Mouse (Mus musculus) midbrain, postnatal 0 days (tissue): ENCODE measurements around the gene Ropn1l. TPM values are rescaled to one million over a fixed set of nuclear protein-coding genes. Genes with fewer than 3 reads are reported as not detected.

ENCODE experiments used
- ATAC-seq: fragments of 200-750 bp; cut with Nextera tagmentation; 2 replicates; pipeline ENCODE4 v1.8.0; 2017; ENCODE audit warnings: moderate number of reproducible peaks, mild to moderate bottlenecking, moderate TSS enrichment, moderate library complexity; ENCODE audit not compliant: low FRiP score
- DNase-seq: peaks from one replicate; pipeline ENCODE4 v3.0.0-alpha.2; 2015; ENCODE audit warnings: low spot score
- H3K27ac ChIP-seq: fragments of 300-500 bp; sonication (generic); 2 replicates; pipeline ENCODE4 v1.5.1; 2014; ENCODE audit warnings: low read depth, mild to moderate bottlenecking, low read length, mixed read lengths
- H3K27me3 ChIP-seq: fragments of 300-500 bp; sonication (generic); 2 replicates; pipeline ENCODE4 v1.6.1; 2014; ENCODE audit warnings: low read length, control low read depth, mixed read lengths; ENCODE audit not compliant: insufficient read depth
- H3K36me3 ChIP-seq: fragments of 300-500 bp; sonication (generic); 2 replicates; pipeline ENCODE4 v1.6.1; 2014; ENCODE audit warnings: low read length, control low read depth, mixed read lengths; ENCODE audit not compliant: insufficient read depth
- H3K4me1 ChIP-seq: fragments of 300-500 bp; sonication (generic); 2 replicates; pipeline ENCODE4 v1.6.1; 2014; ENCODE audit warnings: mild to moderate bottlenecking, control low read depth, antibody characterized with exemption, low read length, mixed read lengths; ENCODE audit not compliant: insufficient read depth
- H3K4me2 ChIP-seq: fragments of 300-500 bp; sonication (generic); 2 replicates; pipeline ENCODE4 v1.6.1; 2014; ENCODE audit warnings: low read depth, mild to moderate bottlenecking, low read length, mixed read lengths; ENCODE audit not compliant: poor library complexity, severe bottlenecking
- H3K4me3 ChIP-seq: fragments of 300-500 bp; sonication (generic); 2 replicates; pipeline ENCODE4 v1.5.1; 2014; ENCODE audit warnings: low read depth, mild to moderate bottlenecking, low read length, moderate library complexity
- H3K9ac ChIP-seq: fragments of 300-500 bp; sonication (generic); replicated peaks from 2 replicates; pipeline ENCODE4 v1.6.1; 2014; ENCODE audit warnings: mild to moderate bottlenecking, low read length, moderate library complexity, mixed read lengths; ENCODE audit not compliant: poor library complexity, severe bottlenecking
- H3K9me3 ChIP-seq: fragments of 300-500 bp; sonication (generic); 2 replicates; pipeline ENCODE4 v1.6.1; 2016; ENCODE audit warnings: low read length, control low read depth
- CTCF ChIP-seq: IDR thresholded peaks from 2 replicates; pipeline ENCODE4 v1.5.1; 2016; ENCODE audit warnings: antibody characterized with exemption, mild to moderate bottlenecking
- WGBS: fragments of 180-500 bp; shearing (Covaris S2); extraction: QIAGEN DNeasy Blood & Tissue Kit; methylation state at CpG from one replicate; pipeline ENCODE4 v1.1.7; 2014; 5-methylcytosine and 5-hydroxymethylcytosine counted together
- polyA plus RNA-seq: library from polyadenylated mRNA; unstranded; fragments of >200 nt; fragmentation: Nextera tagmentation; extraction: Ambion mirVana; gene quantifications from 2 replicates; pipeline ENCODE4 v1.2.1, GENCODE M21; 2015
- total RNA-seq: library from RNA; depleted of rRNA; stranded (reverse); fragments of >200 nt; gene quantifications from 2 replicates; pipeline ENCODE4 v1.2.3, GENCODE M21; 2014

Gene Ropn1l
- total and polyA plus RNA-seq, 2 experiments from 2014 or later: 1.3 to 2.2 TPM

DNA sequence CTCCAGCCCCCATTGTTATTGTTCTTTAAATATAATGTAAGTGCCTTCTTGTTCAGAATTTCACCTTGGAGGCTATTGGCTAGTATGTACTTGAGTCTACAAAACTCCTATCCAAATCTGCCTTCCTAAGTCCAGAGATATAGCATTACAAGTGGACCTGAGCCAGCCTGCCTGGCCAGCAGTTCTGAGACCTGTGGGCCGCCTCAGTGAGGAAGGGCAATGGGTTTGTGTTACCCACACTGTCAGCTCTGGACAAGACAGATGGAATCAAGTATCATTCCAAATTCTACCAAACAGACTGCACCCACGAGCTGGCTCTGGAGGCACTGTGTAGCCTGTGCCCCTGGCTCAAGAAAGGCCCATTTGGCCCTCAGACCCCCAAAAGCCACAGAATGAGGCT, 16.7 kb downstream of the Ropn1l start:
- H3K36me3 ChIP-seq: no peaks in the 10 kb centered on the region
- WGBS: 81% methylated on average over 2 of the region's 2 CpGs
- no peaks in the 10 kb centered on the region for H3K27me3 ChIP-seq
- no peak overlapping the region for H3K27ac ChIP-seq
- TF ChIP-seq CTCF: no peak
- H3K4me1 ChIP-seq: no peaks in the 10 kb centered on the region
- H3K4me3 ChIP-seq: no peak overlapping the region
- no peaks in the 10 kb centered on the region for H3K9me3 ChIP-seq
- no peak overlapping the region for H3K9ac ChIP-seq
- DNase-seq (no peak), ATAC-seq (no peak)
- no peak overlapping the region for H3K4me2 ChIP-seq

DNA sequence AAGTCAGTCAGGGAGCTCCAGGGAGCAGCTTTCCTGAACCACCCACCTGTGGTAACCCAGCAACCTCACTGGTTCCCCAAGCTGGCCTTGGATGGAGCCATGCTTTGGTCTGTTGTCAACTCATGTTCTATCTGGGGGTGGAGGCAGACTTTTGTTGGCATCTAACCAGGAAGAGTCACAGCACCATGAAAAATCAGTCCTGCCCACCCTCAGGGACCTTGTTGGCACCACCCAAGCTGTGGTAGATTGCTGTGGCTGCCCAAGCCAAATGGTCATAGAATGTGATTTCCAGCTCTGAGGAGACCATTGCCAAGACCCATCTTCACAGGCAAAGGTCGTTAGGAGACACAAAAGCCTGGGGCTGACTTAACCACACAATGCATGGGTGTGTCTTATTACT, 17.5 kb downstream of the Ropn1l start:
- ATAC-seq: no peak
- H3K4me3 ChIP-seq: no peak overlapping the region
- 35% methylated on average over 1 of the region's 1 CpGs for WGBS

DNA sequence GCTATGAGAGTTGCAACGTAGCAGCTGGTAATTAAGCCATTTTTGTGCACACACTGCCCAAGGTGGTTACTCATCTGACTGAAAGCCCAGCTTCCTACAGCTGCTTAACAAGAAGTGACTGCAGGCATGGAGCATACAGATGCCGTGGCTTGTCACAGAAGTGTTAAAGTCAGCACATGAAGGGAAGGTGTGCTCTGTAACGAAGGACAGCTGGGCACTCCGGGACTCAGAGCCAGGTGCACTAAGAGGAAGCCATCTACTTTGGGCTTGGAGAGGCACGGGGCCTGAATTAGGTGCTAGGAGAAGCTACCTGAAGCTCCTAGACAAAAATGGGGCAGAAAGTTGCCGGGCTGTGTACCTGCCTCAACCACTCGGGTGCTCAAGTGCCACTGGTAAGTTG, 19.8 kb downstream of the Ropn1l start:
- ATAC-seq (no peak), DNase-seq (no peak)
- Histone ChIP-seq H3K9ac (no peak overlapping the region), H3K4me2 (no peak overlapping the region), H3K4me1 (0 out of 2 replicates have a peak, but pooled peaks cover 7% of the 10 kb centered on the region), H3K27me3 (no peaks in the 10 kb centered on the region), H3K27ac (no peak overlapping the region), H3K36me3 (no peaks in the 10 kb centered on the region), H3K4me3 (no peak overlapping the region), H3K9me3 (no peaks in the 10 kb centered on the region)
- WGBS: 84% methylated on average over 7 of the region's 7 CpGs
- TF ChIP-seq CTCF: no peak

More for the DNA sequence above, 17.5 kb downstream of the Ropn1l start:
- Histone ChIP-seq H3K27me3 (no peaks in the 10 kb centered on the region), H3K27ac (no peak overlapping the region), H3K36me3 (no peaks in the 10 kb centered on the region), H3K9ac (no peak overlapping the region), H3K4me2 (no peak overlapping the region), H3K9me3 (no peaks in the 10 kb centered on the region), H3K4me1 (no peaks in the 10 kb centered on the region)
- no peak for DNase-seq
- no peak for TF ChIP-seq CTCF

DNA sequence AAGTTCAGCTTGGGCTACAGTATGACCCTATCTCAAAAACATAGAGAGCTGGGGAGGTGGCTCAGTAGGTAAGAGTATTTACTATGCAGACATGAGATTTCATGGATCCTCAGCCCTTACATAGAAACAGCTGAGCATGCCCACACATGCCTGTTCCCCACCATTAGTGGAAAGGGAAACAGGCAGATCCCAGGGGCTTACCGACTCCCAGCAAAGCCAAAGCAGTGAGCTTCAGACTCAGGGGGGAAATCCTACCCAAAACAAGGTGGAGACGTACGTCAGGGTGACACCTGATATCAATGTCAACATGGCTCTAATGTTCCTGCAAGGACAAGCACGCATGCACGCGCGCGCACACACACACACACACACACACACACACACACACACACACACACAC, 21.7 kb downstream of the Ropn1l start:
- Histone ChIP-seq H3K4me2 (no peak overlapping the region), H3K4me3 (no peak overlapping the region)
- 89% methylated on average over 8 of the region's 8 CpGs for WGBS

DNA sequence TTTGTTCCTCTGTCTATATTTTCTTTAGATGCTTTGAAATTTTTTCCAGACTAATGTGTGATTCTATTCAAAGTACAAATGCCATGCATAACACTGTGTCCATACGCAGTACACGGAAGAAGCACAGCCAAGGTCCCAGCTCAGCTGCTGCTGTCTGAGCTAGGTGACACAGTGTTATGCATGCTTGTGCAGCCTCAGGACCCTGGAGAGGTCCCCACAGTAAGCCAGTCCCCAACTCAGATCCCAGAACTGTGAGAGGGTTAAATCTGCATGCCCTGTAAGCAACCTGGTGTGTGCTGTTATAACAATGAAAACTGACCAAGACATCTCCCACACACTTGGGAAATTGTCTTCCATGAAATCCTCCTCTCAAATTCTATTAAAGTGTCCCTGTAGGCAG, 23.5 kb downstream of the Ropn1l start:
- Histone ChIP-seq H3K36me3 (no peaks in the 10 kb centered on the region), H3K9me3 (no peaks in the 10 kb centered on the region), H3K4me3 (no peak overlapping the region), H3K27me3 (no peaks in the 10 kb centered on the region), H3K9ac (no peak overlapping the region), H3K4me2 (no peak overlapping the region), H3K27ac (no peak overlapping the region), H3K4me1 (0 out of 2 replicates have a peak, but pooled peaks cover 7% of the 10 kb centered on the region)
- 78% methylated on average over 2 of the region's 2 CpGs for WGBS
- DNase-seq (no peak), ATAC-seq (no peak)
- TF ChIP-seq CTCF: no peak

More for the DNA sequence above, 21.7 kb downstream of the Ropn1l start:
- DNase-seq: no peak
- Histone ChIP-seq H3K36me3 (no peaks in the 10 kb centered on the region), H3K9ac (no peak overlapping the region), H3K27ac (no peak overlapping the region), H3K27me3 (no peaks in the 10 kb centered on the region), H3K4me1 (0 out of 2 replicates have a peak, but pooled peaks cover 7% of the 10 kb centered on the region), H3K9me3 (no peaks in the 10 kb centered on the region)
- ATAC-seq: no peak
- no peak for TF ChIP-seq CTCF

DNA sequence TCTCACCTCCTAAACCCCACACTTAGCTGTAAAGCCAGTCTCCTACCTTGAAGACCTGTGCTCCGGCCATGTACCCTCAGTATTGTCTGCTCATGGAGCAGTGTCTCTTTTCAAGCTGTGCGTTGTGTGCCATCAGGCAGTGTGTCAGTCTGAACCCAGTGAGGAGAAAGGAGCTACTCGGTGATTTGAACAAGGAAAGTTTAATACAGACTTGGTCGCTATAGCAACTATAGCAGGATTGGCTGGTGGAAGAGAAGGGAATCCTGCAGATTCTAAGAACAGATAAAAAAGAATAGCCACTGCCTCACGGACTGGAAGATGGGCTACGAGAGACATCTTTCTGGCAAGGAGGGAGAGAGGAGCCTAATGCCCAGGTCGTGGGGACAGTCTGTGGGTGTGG, 24.1 kb downstream of the Ropn1l start:
- H3K36me3 ChIP-seq: no peaks in the 10 kb centered on the region
- H3K4me3 ChIP-seq: no peak overlapping the region
- 0 out of 2 replicates have a peak, but pooled peaks cover 7% of the 10 kb centered on the region for H3K4me1 ChIP-seq
- no peak overlapping the region for H3K27ac ChIP-seq
- H3K9ac ChIP-seq: no peak overlapping the region
- DNase-seq (no peak), ATAC-seq (no peak)
- H3K27me3 ChIP-seq: no peaks in the 10 kb centered on the region
- 40% methylated on average over 7 of the region's 7 CpGs for WGBS
- H3K4me2 ChIP-seq: no peak overlapping the region
- no peaks in the 10 kb centered on the region for H3K9me3 ChIP-seq
- no peak for TF ChIP-seq CTCF
